Mouse (Mus musculus) frontal cortex, postnatal 10 days (tissue): ENCODE measurements at regions not wholly inside any gene's neighbourhood (a gene's known extent, or its start where the extent isn't known, plus 50 kb on each side); places are given as distances from the start of the nearest gene placed in this dataset.

ENCODE experiments used
- DNase-seq, 2 experiments: peaks; one replicate each; pipeline ENCODE4 v3.0.0; 2022; ENCODE audit warnings: low spot score in 2 of 2, mixed read lengths in 1 of 2

DNA sequence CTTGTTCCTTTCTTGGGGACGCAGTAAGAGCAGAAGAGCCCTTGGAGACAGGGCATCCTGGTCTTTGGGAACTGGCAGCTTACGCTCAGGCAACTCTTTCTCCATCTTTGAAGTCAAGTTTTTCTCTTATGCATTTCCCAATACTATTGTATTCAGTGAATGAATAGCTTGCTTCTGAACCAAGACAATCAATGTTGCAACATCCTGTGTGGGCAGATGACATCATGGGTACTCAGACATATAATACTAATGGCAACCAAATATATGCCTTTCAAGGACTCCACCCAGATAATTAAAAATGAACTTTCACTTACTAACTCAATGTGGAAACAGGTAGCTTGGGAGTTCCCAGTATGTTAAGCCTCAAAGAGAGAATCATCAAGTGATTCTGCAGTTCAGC, 104.6 kb downstream of the Ngf start:
- no peak for DNase-seq

DNA sequence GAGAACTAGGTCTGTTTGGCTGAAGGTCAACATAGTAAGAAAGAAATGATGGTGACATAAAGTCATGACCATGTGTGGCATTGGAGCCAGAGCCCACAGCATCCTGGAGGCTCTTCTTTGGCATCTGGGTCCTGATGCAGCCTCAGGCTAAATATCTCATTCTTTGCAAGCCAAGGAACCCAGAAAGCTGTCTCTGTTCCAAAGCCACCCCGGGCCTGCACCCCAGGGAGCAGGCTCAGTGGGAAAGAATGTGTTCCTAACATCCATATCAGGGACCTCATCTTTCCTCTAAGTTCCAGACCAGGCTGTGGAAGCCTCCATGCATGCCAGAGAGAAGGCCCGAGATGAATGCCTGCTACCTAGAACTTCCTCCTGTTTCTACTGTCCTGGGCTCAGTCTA, 107.2 kb downstream of the Ngf start:
- DNase-seq, result no peak

DNA sequence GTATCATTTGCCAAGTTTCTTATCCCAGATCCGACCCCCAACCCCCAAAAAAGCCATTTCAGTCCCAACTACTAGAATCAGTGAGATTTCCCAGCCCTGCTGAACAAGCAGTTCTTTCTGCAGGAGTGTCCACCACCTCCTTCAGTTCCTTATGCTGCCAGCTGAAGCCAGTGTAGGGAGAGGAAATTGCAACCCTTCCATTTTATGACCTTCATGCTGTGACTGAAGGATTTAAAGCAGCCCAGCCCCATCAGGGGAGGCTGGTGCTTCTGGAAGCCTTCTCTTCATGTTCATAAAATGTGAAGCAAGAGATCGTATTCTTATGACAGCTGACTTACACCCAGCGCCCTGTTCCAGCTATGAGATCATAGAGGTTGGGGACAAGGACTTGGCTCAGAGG, 112.1 kb downstream of the Ngf start:
- no peak for DNase-seq

DNA sequence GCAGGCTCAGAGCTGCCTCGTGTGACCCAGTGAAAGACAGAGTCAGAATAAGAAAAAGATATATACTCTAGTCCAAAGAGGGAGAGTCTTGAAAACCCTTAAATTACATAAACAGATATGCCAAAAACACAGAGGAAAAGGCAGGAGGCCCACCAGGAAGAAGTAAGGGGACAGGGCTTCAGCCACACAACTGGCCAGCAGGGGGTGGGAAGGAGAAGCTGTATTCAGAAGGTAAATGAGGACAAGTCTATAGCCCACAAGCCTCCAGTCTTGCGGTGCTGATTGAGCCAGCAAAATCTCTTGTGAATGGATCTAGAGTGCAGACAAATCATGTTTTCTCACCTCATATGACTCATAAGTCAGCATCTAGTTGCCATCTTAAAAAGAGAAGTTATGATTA, 115.4 kb downstream of the Ngf start:
- no peak for DNase-seq

DNA sequence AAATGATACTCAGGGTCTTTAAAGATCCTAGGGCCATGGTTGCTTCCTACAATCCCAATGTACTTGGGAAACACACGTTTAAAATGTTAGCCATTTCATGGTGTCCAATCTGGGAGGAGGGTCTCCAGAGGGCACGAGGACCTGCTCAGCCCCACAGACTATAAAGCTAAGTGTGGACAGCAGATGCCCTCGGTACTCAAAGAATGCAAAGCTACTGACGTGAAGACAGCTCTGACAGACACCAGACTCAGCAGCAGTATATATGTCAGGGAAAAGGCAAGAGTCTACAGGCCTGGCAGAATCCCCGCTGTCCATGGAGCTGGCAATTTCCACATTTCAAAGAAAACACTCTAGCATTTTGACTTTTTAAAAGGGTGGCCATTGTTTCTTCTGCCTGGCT, 116.5 kb downstream of the Ngf start:
- no peak for DNase-seq

DNA sequence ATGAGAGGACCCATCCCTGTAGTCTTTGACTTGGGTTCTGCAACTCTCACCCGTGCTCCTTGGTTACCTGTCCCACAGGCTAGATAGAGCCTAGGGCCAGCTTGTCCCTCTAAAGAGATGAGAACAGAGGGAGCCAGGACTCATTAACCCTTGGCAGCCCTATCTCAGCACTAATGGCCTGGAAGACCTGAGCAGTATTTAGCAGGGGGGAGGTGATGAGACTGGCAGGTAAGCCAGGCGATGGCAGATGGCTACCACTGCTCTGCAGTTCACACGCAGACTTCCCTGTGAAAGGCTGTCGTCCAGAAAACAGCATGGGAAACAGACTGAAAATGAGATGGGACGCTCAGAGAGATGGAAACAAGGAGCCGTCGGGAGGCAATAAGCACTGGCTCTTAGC, 122.3 kb downstream of the Ngf start:
- no peak for DNase-seq

DNA sequence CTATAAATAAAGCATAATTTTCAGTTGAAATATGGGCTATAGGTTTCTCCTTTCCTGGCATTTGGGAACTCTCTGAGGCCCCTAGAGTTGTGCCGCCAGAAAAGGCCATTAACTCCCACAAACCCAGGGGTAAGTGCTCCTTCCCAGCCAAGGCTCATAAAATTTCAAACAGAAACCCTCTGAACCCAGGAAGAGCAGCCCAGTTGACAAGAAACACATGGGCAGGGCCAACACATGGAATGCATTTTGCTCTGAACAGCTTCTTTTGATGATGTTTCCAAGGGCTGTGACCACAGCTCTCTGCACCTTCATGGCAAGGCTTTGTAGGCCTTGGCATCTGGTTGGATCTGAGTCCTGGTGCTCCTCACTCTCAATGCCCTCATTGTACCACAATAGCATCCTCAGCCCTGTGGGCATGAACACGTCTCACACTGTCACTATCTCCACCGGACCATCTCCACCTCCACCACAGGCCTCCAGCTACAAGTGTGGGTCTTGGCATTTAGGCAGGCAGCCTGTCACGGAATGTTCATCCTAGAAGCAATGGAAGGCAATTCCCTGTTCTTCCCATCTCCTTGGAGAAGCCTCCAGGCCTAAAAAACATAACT, 127.3 kb downstream of the Ngf start:
- no peak for DNase-seq

DNA sequence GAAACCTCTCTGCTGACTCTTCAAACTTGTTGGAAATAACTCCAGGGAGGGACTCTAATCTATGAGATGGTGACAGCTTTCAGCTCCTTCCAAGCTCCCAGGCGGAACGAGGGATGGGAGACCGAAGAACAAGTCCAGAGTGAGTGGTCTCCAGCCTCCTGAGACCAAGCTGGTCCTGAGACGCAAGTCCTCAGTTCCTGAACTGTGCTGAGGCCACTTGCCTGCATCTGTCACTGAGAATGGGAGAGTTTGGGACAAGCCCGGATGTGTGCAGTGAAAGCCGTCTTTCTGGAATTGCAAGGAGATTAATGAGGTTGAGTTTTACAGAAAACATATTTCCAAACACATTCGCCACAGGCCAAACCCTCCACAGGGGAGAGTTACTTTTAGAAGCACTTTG, 129.3 kb downstream of the Ngf start:
- DNase-seq, result no peak

DNA sequence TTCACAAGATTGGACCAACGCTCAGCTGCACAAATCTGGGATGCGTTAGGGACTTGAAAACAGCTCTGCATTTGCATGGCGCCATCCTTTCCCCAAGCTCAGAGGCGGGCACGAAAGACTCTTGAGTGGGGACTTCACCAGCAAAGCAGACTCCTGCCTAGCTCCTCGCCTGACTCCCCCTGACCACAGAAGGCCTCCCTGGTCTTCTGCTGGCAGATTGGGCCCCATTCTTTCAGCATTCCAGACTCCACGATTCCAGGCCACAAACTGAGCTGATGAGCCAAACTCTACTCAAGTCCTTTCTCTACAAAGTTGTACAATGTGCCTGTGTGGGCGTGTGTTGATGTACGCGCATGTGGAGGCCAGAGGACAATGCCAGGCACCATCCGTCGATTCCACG, 131.6 kb upstream of the Tspan2 start:
- no peak for DNase-seq

DNA sequence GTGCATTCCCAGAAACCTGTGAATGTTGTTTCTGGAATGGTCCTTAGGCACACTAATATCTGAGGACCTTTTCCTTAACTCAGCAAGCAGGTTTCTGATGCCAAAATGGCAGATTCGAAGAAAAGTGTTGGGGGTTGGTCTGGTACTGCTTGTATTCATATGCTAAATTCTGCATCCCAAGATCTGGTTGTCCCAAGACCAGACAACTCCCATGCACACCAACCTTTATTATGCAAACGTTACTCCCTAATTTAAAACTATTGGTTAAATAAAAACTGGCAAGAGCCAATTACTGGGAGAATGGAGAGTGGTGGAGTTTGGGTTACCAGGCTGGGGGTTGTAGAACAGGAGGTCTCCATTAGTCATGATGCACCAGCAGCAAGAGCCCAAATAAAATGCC, 129.0 kb upstream of the Tspan2 start:
- DNase-seq, result no peak

DNA sequence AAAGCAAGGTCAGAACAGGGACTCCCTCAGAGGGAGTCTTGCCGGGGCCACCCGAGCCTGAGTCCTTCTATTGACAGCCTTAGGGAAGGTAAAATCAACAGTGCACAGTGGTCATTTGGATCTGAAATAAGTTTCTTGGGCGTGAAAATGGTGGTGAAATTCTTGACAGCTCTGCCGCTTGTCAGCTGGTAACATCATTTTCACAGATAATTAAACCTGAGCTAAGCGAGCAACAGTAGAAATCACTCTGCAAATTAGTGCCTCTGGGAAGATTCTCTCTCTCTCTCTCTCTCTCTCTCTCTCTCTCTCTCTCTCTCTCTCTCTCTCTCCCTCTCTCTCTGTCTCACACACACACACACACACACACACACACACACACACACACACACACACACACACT, 123.4 kb upstream of the Tspan2 start:
- no peak for DNase-seq

DNA sequence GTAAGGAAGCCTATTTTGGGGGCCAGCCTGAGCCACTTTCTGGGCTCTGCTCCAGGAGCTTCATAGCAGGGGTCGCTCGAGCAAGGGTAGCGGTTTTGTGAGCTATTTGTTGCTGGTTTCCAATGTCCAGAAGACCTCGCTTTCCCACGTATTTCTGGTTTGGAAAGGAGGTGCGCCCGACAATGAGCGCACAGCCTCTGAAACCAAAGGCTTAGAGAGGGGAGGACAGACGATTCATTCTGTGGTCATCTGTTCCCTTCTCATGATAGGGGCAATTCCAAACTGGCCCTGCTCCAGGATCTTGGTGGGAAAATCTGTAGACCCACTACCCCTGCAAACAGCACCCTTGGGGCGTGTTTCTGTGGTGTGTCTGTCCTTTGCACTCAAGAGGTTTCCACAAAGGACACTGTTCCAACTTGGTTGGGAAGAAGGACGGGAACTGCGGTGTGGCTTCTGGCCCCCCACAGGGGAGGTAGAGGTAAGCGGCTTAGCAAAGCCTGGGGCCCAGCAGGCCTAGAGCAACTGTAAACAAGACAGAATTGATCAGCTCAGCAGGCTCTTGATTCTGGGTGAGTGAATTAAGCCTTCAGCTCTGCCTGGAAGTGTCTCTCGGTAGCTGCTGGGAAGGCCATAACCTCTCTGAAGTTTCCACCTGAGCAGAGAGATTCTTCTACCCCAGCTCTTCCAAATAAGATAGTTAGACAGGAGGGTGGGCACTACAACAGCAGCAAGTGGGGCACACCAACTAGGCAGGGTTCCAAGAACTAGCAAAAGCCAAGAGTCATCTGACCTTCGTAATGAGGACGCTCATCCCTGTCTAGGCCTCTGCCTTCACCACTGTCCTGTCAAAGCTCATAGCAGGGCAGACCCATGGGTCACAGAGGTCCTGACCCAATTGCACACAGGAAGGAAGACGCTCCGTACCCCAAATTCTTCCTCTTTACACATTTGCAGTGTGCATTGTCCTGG, 122.6 kb upstream of the Tspan2 start:
- no peak for DNase-seq

DNA sequence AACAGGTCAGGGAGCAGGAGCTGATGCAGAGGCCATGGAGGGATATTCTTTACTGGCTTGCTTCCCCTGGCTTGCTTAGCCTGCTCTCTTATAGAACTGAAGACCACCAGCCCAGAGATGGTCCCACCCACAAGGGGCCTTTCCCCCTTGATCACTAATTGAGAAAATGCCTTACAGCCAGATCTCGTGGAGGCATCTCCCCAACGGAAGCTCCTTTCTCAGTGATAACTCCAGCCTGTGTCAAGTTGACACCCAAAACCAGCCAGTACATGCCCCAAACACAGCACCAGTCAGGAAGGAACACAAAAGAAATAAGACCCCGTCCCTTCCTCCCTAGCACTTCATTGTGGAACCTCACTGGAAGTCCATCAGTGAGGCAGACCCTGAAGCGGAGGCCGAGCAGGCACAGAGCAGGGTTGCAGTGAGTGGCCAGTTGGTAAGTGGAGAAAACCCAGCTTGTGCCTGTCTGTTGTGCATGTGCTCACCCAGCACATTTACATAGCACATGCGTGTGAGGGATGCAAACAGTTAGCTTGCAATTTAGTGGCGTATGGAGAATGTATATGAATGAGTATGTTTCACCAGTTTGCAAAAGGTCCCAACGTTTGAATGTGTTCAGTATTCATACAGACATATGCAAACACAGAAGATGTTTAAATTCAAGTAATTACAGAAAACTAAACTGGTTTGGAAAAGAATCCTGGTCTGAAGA, 114.5 kb upstream of the Tspan2 start:
- DNase-seq, result no peak

DNA sequence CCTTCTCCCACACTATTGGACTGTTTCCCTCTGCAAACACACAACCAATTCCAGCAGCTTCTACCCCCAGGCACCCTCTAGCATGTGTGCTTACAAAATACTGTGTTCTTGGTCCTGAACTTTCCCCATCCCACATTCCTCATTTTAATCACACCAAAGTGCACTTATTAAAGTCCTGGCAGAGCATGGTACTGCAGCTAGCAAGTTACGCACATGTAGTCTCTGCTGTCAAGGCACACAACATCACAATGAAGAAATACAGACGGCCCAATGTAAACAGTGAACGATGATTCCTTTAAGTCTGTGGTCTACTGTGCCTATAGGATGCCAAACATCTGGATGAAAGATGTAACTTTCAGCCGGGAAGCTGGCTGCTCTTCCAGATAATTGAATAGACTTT, 98.3 kb upstream of the Tspan2 start:
- DNase-seq, result no peak

DNA sequence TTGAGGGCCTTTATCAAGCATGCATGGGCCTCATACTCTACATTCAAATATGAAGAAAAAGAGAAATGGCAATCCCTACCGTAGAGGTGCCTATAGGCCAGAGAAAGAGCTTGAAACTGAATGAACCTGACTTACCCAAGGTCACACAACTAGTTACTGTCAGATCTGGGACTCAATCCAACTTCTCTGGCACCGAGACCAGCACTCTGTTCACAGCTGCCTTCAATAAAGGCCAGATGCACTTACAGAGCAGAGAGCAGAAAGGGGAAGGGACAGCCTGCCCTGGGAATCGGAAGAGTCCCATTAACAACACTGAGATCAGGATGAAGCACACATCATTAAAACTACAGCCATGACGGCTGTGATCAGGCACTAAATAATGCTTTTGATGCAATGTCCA, 97.7 kb upstream of the Tspan2 start:
- DNase-seq, result no peak

DNA sequence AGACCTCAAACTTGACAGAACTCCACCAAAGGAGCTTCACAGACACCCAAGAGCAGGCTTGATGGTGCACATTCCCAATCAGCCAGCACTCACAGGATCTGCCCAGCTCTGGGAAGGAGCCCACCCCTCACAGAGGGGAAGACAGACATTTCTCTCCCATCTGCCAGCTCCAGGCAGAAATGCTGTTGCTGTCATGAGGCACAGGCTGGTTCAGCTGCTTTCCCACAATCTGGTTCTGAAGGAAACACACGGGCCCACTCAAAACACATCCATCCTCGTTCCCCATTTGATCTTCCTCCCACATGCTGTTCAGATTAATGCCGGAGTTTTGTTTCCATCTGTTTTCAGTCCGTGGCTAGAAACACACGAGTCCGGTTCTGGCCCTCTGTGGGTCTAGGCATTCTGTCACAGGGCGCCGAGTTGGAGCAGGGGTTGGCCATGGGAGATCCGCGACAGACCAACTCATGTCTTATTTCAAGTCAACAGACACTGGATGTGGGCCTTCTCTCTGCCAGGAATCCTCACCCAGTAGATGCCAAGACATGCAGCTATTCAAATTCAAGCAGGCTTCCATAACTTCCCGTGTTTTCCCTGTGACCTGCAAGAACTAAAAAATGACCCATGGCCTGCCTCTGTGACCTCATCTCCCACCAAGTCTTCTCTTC, 89.9 kb upstream of the Tspan2 start:
- DNase-seq, result peak; percentile 17 to 28

DNA sequence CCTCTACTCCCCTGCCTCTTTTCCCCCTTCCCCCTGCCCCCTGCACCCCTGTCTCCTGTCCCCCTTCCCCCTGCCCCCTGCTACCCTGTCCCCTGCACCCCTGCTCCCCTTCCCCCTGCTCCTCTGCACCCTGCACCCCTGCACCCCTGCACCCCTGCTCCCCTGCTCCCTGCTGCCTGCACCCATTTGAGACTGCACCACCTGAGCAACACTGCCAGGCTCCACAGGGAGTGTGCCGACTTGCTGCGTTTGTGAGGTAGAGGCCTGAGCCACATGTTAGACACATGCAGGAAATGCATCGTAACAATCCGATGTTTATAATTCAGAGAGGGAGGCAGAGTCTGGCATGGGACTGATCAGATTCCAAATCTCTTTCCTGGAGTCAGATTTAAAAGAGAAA, 85.9 kb upstream of the Tspan2 start:
- no peak for DNase-seq

DNA sequence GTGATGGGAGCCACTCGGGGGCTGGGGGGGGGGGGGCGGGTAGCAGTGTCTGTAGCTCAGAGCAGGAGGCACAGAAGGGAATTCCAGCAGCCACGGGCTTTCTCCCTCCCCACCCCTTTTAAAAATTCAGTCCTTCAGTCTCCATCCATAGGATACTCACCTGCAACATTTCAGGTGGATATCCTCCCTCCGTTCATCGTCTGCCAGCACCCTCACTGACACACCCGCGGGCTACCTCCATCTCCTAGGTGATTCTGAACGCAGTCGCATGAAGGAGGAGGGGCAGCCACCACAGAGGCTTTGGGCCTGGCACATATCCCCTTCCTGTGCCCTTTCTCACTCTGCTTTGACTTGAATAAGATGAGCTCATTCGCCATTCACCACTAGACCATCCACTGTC, 79.4 kb upstream of the Tspan2 start:
- DNase-seq, result no peak

DNA sequence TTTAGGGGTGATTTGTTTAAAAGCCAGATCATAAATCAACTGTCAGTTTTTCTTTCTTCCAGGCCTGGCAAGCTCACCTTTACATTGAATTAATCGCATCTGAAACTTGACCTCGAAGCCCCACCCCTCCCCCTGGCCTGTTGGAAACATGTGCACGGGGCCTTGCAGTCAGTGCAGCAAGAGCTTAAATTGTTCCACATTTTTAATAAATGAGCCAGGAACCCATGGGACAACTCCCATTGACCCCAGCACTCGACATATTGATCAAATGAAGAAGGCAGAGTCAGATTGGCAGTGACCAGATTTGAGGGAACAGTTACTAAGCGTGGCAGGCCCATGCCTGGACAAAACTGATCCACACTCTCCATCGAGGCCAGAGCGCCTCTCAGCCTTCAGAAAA, 77.2 kb upstream of the Tspan2 start:
- no peak for DNase-seq

DNA sequence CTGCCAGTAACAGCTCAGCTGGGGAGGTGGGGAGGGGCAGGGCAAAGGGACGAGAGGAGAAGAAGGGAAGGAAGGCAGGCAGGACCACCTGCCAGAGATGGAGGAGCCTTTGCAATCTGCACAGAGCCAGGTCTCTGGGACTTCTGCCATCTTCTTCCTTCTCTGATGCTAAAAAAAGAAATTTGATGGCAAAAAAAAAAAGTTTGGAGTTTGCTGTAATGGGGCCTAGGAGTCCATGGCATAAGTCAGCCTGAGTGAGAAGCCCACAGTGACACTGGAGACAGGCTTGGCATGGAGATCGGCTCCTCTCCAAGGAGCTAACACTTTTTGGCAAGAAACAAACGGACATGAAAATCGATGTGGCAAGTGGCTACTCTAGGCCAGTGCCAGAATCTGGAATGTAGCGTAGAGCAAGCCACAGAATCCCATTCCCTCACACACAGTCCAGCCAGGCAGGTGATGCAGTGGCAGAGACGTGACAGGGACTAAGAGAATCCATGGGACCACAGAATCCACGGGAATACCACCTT, 76.7 kb upstream of the Tspan2 start:
- no peak for DNase-seq

DNA sequence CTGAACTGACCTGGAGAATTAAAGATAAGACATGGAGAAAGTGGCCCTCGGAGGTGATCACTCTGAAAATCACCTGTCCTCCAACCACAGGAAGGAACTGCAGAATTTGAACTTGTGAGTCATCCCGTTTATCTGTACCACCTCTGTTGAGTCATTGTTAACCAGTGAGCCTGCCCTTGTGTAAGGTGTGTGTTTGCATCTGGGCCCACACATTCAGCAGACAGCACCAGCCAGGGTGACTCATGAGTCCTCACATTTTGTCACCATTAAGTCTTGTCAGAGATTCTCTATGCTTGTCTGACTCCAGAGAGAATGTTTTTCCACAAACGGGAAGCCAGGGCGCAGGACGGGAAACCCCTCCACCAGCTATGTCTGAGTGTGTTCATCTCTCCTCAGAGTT, 75.0 kb upstream of the Tspan2 start:
- DNase-seq, result no peak

DNA sequence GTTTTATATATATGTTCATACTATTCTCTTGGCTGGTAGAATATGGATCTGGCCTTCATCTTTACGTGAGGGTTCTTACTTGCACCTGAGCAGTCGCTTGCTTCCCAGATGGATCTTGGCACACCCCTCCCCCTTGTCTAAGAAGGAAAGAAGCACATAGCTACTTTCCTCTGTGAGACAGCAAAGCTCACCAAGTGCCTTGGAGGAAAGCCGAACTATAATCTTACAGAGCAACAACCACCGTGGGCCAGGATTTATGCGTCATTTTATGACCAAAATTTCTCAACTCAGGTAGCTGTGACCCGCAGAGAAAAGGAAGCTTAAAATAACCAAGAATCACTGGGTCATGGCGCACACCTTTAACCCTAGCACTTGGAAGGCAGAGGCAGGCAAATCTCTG, 73.0 kb upstream of the Tspan2 start:
- no peak for DNase-seq
